Mouse (Mus musculus): ENCODE results near the gene Tex44.

- TF ChIP-seq CTCF (IDR thresholded peaks at IDR 0.05) = no peak
- no peak for TF ChIP-seq EP300 (IDR thresholded peaks at IDR 0.05)
Measured at GRCm38 (mm10) chr1:86394246-86394645, 31.9 kb upstream of the Tex44 start.

Data from lung, postnatal 0 days (tissue).